Mouse (Mus musculus) right cerebral cortex, postnatal 36 days (tissue): ENCODE data around the gene Tmem117.

Experiments used
- DNase-seq, 2 experiments: peaks; one replicate each; pipeline ENCODE4 v3.0.0; 2022; ENCODE audit warnings: low spot score in 2 of 2, mixed read lengths in 1 of 2

Tmem117 gene

GRCm38 (mm10) chr15:95138709-95139409 lies 509.8 kb downstream of the Tmem117 start:
- no peak for DNase-seq

- DNase-seq = no peak
These were observed 515.1 kb downstream of the Tmem117 start for GRCm38 (mm10) chr15:95144131-95144530.

GRCm38 (mm10) chr15:95145118-95145517 lies 516.1 kb downstream of the Tmem117 start:
- no peak for DNase-seq
